Mouse (Mus musculus): ENCODE data around the gene Slc35f6. TPM values are rescaled to one million over a fixed set of nuclear protein-coding genes. Genes with fewer than 3 reads are reported as not detected.
A peak's percentile ranks its signal among the peaks of the same experiment; 100 is the strongest.

The Slc35f6 gene
- polyA plus RNA-seq, 1 experiment from 2014 or later, result 28.5 TPM

DNA sequence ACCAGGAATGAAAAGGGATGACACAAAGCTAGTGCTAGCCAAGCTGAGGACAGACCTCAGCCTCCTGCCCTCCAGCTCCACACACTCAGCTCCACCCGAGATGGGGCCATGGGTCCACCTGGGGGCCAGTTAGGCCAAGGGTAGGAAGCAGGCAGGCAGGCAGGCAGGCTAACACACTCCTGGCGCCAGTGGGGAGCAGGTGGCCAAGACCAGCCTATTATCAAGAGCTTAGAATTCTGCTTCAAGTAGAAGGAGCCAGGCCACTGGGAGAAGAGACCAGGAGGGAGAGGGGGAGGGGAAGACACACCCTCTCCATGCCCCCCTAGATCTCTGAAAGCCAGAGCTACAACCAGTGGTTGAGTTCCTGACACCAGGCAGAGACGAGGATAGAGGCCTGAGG is 31.1 kb upstream of the Slc35f6 start:
- WGBS, result 30% methylated on average over 3 of the region's 3 CpGs
- no peak for ATAC-seq (ENCODE audit: insufficient number of reproducible peaks, insufficient read depth, low FRiP score, low read depth)
- Histone ChIP-seq H3K27me3 (ENCODE audit: control insufficient read depth, insufficient read depth, low read length) (peaks cover 3% of the 10 kb centered on the region; the same call in 1 of the 2 replicates), H3K9me3 (ENCODE audit: control insufficient read depth, low read depth, low read length) (no peaks in the 10 kb centered on the region), H3K36me3 (ENCODE audit: control insufficient read depth, insufficient read depth, low read length) (no peaks in the 10 kb centered on the region), H3K4me1 (ENCODE audit: control insufficient read depth, insufficient read depth, low read length) (peaks cover 39% of the 10 kb centered on the region), H3K4me2 (replicated peaks; ENCODE audit: low read depth, low read length) (no peak overlapping the region), H3K4me3 (ENCODE audit: low read depth, low read length) (no peak overlapping the region), H3K27ac (ENCODE audit: low read length) (no peak overlapping the region; the same call in 1 of the 2 replicates), H3K9ac (replicated peaks; ENCODE audit: low read depth, low read length) (no peak overlapping the region)

DNA sequence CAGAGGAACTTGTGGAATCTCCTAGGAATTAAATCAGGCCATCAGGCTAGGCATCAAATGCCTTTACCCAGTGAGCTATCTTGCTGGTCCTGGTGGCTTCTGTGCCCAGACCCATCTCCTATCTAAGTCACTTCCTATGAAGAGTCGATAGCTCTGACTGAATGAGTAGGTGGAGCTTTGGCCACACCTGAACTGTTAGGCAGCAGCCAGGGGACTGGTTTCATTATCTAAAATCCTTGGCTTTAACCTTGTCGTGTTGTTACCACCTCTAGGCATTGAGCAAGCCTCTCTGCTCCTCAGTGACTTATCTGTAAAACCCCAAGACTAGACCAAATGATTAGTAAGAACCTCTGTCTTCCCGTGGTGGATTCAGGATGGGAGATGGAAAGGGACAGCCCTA is 30.4 kb upstream of the Slc35f6 start:
- WGBS, result 15% methylated on average over 3 of the region's 3 CpGs
- H3K4me3 ChIP-seq (ENCODE audit: low read depth, low read length), result no peak overlapping the region
- no peaks in the 10 kb centered on the region for H3K9me3 ChIP-seq (ENCODE audit: control insufficient read depth, low read depth, low read length)
- no peak overlapping the region for H3K4me2 ChIP-seq (replicated peaks; ENCODE audit: low read depth, low read length)
- H3K36me3 ChIP-seq (ENCODE audit: control insufficient read depth, insufficient read depth, low read length), result no peaks in the 10 kb centered on the region
- no peak overlapping the region for H3K9ac ChIP-seq (replicated peaks; ENCODE audit: low read depth, low read length)
- peaks cover 5% of the 10 kb centered on the region for H3K27me3 ChIP-seq (ENCODE audit: control insufficient read depth, insufficient read depth, low read length)
- ATAC-seq (ENCODE audit: insufficient number of reproducible peaks, insufficient read depth, low FRiP score, low read depth), result no peak
- H3K4me1 ChIP-seq (ENCODE audit: control insufficient read depth, insufficient read depth, low read length), result peaks cover 42% of the 10 kb centered on the region
- H3K27ac ChIP-seq (ENCODE audit: low read length), result peak overlapping the region; percentile 21; the same call in 1 of the 2 replicates

DNA sequence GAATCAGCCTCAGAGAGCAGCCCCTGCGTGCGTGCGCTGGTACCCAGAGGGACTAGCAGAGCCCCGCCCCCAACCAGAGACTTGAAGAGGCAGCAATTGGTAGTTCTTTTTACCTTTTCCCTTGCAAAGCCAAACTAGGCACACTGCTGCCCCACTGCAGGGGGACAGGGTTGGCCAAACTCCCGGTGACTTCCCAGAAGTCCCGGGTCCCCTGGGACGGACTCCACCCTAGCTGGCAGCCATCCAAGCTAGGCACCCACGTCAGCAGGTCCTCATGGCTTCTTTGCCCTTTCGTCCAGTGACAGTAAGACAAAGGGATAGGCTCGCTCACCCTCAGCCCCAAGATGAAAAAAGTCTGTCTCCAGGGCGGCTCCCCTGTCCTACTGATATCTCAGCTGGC is 29.9 kb upstream of the Slc35f6 start:
- Histone ChIP-seq H3K36me3 (ENCODE audit: control insufficient read depth, insufficient read depth, low read length) (no peaks in the 10 kb centered on the region), H3K27ac (ENCODE audit: low read length) (peak overlapping the region; percentile 21; the same call in 1 of the 2 replicates), H3K4me2 (replicated peaks; ENCODE audit: low read depth, low read length) (no peak overlapping the region), H3K9me3 (ENCODE audit: control insufficient read depth, low read depth, low read length) (no peaks in the 10 kb centered on the region), H3K9ac (replicated peaks; ENCODE audit: low read depth, low read length) (no peak overlapping the region), H3K4me3 (ENCODE audit: low read depth, low read length) (no peak overlapping the region), H3K27me3 (ENCODE audit: control insufficient read depth, insufficient read depth, low read length) (peaks cover 5% of the 10 kb centered on the region), H3K4me1 (ENCODE audit: control insufficient read depth, insufficient read depth, low read length) (peaks cover 47% of the 10 kb centered on the region)
- 42% methylated on average over 11 of the region's 11 CpGs for WGBS
- ATAC-seq (ENCODE audit: insufficient number of reproducible peaks, insufficient read depth, low FRiP score, low read depth), result no peak

GRCm38 (mm10) chr5:30618376-30619003 is 29.2 kb upstream of the Slc35f6 start:
- Histone ChIP-seq H3K9ac (replicated peaks; ENCODE audit: low read depth, low read length) (no peak overlapping the region), H3K4me1 (ENCODE audit: control insufficient read depth, insufficient read depth, low read length) (peaks cover 46% of the 10 kb centered on the region), H3K27me3 (ENCODE audit: control insufficient read depth, insufficient read depth, low read length) (peaks cover 5% of the 10 kb centered on the region), H3K4me2 (replicated peaks; ENCODE audit: low read depth, low read length) (no peak overlapping the region), H3K4me3 (ENCODE audit: low read depth, low read length) (no peak overlapping the region), H3K36me3 (ENCODE audit: control insufficient read depth, insufficient read depth, low read length) (no peaks in the 10 kb centered on the region), H3K27ac (ENCODE audit: low read length) (peak overlapping the region; percentile 15; the same call in 1 of the 2 replicates), H3K9me3 (ENCODE audit: control insufficient read depth, low read depth, low read length) (no peaks in the 10 kb centered on the region)
- ATAC-seq (ENCODE audit: insufficient number of reproducible peaks, insufficient read depth, low FRiP score, low read depth), result no peak
- WGBS, result 62% methylated on average over 8 of the region's 8 CpGs

DNA sequence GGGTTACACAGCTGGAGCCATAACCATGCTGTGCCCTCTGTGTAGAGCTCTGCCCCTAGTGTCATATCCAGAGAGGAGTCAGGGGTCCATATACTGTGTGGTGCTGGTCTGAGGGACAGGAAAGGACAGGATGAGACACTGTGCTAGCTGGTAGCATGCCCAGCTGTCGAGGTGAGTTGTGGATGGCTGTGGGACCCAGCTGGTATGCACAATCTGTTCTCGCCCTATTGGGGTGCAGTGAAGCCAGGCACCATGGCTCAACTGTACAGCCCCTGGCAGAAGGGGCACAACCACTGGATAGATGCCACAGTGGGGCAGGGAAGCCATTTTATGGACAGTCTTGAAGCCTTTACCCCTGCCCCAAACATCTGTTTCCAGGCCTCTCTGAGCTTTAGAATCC is 28.5 kb upstream of the Slc35f6 start:
- Histone ChIP-seq H3K4me1 (ENCODE audit: control insufficient read depth, insufficient read depth, low read length) (peaks cover 38% of the 10 kb centered on the region), H3K27me3 (ENCODE audit: control insufficient read depth, insufficient read depth, low read length) (peaks cover 5% of the 10 kb centered on the region), H3K9me3 (ENCODE audit: control insufficient read depth, low read depth, low read length) (no peaks in the 10 kb centered on the region), H3K4me3 (ENCODE audit: low read depth, low read length) (no peak overlapping the region), H3K4me2 (replicated peaks; ENCODE audit: low read depth, low read length) (no peak overlapping the region), H3K9ac (replicated peaks; ENCODE audit: low read depth, low read length) (no peak overlapping the region), H3K36me3 (ENCODE audit: control insufficient read depth, insufficient read depth, low read length) (no peaks in the 10 kb centered on the region), H3K27ac (ENCODE audit: low read length) (no peak overlapping the region)
- no peak for ATAC-seq (ENCODE audit: insufficient number of reproducible peaks, insufficient read depth, low FRiP score, low read depth)
- 82% methylated on average over 2 of the region's 2 CpGs for WGBS

DNA sequence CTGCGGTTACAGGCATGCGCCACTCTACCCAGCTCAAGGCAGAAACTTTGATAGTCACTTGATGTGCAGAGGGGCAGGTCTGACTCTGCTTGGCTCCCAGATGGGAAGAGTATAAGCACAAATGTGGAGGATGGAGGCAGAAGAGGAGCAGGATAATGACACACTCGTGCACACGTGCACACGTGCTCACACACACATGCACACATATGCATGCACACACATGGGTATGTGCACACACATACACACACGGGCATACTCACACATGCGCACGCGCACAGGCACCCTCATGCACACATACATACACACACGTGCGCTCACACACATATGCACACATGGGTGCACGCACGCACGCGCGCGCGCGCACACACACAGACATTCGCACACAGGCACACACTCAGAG is 27.2 kb upstream of the Slc35f6 start:
- peaks cover 28% of the 10 kb centered on the region for H3K4me1 ChIP-seq (ENCODE audit: control insufficient read depth, insufficient read depth, low read length)
- H3K9ac ChIP-seq (replicated peaks; ENCODE audit: low read depth, low read length), result no peak overlapping the region
- H3K27me3 ChIP-seq (ENCODE audit: control insufficient read depth, insufficient read depth, low read length), result peaks cover 5% of the 10 kb centered on the region
- no peaks in the 10 kb centered on the region for H3K9me3 ChIP-seq (ENCODE audit: control insufficient read depth, low read depth, low read length)
- no peak overlapping the region for H3K27ac ChIP-seq (ENCODE audit: low read length)
- no peaks in the 10 kb centered on the region for H3K36me3 ChIP-seq (ENCODE audit: control insufficient read depth, insufficient read depth, low read length)
- 97% methylated on average over 20 of the region's 20 CpGs for WGBS
- no peak for ATAC-seq (ENCODE audit: insufficient number of reproducible peaks, insufficient read depth, low FRiP score, low read depth)
- no peak overlapping the region for H3K4me3 ChIP-seq (ENCODE audit: low read depth, low read length)
- no peak overlapping the region for H3K4me2 ChIP-seq (replicated peaks; ENCODE audit: low read depth, low read length)

DNA sequence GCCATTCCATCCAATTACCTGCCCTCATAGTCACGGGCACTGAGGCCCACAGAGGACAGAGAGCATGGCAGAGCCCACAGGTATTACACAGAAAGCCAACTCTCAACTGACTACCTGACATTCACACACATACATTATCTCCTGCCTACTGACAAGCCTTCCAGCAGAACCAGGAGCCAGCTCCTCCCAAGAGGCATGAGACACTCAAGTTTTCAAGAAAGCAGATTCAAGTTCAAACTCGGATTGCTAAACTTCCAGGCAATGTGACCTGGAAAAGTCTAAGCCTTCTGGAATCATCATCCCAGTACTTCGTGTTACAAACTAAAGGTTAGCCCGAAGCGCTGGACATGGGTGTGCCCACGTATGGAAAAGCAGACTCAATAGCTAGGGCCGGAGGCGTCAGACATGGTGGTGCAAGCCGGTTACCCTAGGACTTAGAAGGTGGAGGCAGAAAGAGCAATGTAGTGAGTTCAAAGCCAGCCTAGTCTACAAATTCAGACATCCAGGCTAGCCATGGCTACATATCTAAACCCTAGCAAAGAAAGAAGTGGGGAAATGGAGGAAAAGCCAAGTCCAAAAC is 26.4 kb upstream of the Slc35f6 start:
- no peaks in the 10 kb centered on the region for H3K36me3 ChIP-seq (ENCODE audit: control insufficient read depth, insufficient read depth, low read length)
- ATAC-seq (ENCODE audit: insufficient number of reproducible peaks, insufficient read depth, low FRiP score, low read depth), result no peak
- peaks cover 26% of the 10 kb centered on the region for H3K4me1 ChIP-seq (ENCODE audit: control insufficient read depth, insufficient read depth, low read length)
- H3K4me2 ChIP-seq (replicated peaks; ENCODE audit: low read depth, low read length), result no peak overlapping the region; the same call in 1 of the 2 replicates
- 90% methylated on average over 9 of the region's 9 CpGs for WGBS
- H3K27ac ChIP-seq (ENCODE audit: low read length), result no peak overlapping the region
- H3K4me3 ChIP-seq (ENCODE audit: low read depth, low read length), result no peak overlapping the region
- no peaks in the 10 kb centered on the region for H3K9me3 ChIP-seq (ENCODE audit: control insufficient read depth, low read depth, low read length)
- H3K27me3 ChIP-seq (ENCODE audit: control insufficient read depth, insufficient read depth, low read length), result peaks cover 5% of the 10 kb centered on the region
- no peak overlapping the region for H3K9ac ChIP-seq (replicated peaks; ENCODE audit: low read depth, low read length)

DNA sequence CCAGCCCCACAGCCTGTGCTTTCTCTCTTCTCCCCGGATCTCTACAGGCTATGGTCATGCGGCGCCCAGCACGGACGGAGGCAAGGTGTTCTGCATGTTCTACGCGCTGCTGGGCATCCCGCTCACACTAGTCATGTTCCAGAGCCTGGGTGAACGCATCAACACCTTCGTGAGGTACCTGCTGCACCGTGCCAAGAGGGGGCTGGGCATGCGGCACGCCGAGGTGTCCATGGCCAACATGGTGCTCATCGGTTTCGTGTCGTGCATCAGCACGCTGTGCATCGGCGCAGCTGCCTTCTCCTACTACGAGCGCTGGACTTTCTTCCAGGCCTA is 25.9 kb upstream of the Slc35f6 start:
- H3K27me3 ChIP-seq (ENCODE audit: control insufficient read depth, insufficient read depth, low read length), result peaks cover 5% of the 10 kb centered on the region
- H3K9ac ChIP-seq (replicated peaks; ENCODE audit: low read depth, low read length), result 0 out of 2 replicates have a peak overlapping the region, but pooled peaks have one; percentile 7
- H3K4me1 ChIP-seq (ENCODE audit: control insufficient read depth, insufficient read depth, low read length), result peaks cover 22% of the 10 kb centered on the region
- 56% methylated on average over 22 of the region's 22 CpGs for WGBS
- no peak overlapping the region for H3K27ac ChIP-seq (ENCODE audit: low read length)
- peak overlapping the region; percentile 34; the same call in 1 of the 2 replicates for H3K4me3 ChIP-seq (ENCODE audit: low read depth, low read length)
- H3K4me2 ChIP-seq (replicated peaks; ENCODE audit: low read depth, low read length), result peak overlapping the region; percentile 57
- no peaks in the 10 kb centered on the region for H3K36me3 ChIP-seq (ENCODE audit: control insufficient read depth, insufficient read depth, low read length)
- ATAC-seq (ENCODE audit: insufficient number of reproducible peaks, insufficient read depth, low FRiP score, low read depth), result no peak
- H3K9me3 ChIP-seq (ENCODE audit: control insufficient read depth, low read depth, low read length), result no peaks in the 10 kb centered on the region
